Mouse (Mus musculus) left cerebral cortex, adult 2 months (tissue): ENCODE measurements around the gene Itsn1. TPM values are rescaled to one million over a fixed set of nuclear protein-coding genes. Genes with fewer than 3 reads are reported as not detected.

Source experiments
- DNase-seq, 2 experiments: peaks; one replicate each; pipeline ENCODE4 v3.0.0; 2021 to 2022; ENCODE audit warnings: low spot score in 2 of 2, mixed read lengths in 1 of 2; ENCODE audit errors: extremely low spot score in 1 of 2
- H3K27ac ChIP-seq: fragments of 200-600 bp; 2 replicates; pipeline ENCODE4 v1.8.1; 2022
- H3K4me3 ChIP-seq: fragments of 200-600 bp; 2 replicates; pipeline ENCODE4 v1.8.1; 2022
- CTCF ChIP-seq: fragments of 200-600 bp; IDR thresholded peaks from 2 replicates; pipeline ENCODE4 v1.8.1; 2022; ENCODE audit warnings: antibody characterized with exemption, mild to moderate bottlenecking, moderate library complexity
- intact Hi-C: fragments of 180-260 bp; cut with DNase I; formaldehyde crosslinking; loops from one replicate; pipeline ENCODE4 v1.15.1; 2025
- total RNA-seq, 2 experiments: library from RNA; stranded (reverse); gene quantifications; 2 replicates each; pipeline ENCODE4 v1.2.3; 2021

The Itsn1 gene
- total RNA-seq, 2 experiments from 2014 or later = 133 to 156 TPM

- Histone ChIP-seq H3K27ac (no peak overlapping the region), H3K4me3 (no peak overlapping the region)
- intact Hi-C loops = loop anchor here (5.0 kb wide), 1 partner anchor 221 kb away; no protein-coding TSS in a partner anchor
- DNase-seq = no peak
- TF ChIP-seq CTCF = no peak
Observed at GRCm38 (mm10) chr16:91918461-91918860, 189.4 kb downstream of the Itsn1 start.

- H3K4me3 ChIP-seq = no peak overlapping the region
- H3K27ac ChIP-seq = no peak overlapping the region
- intact Hi-C loops = loop anchor here (5.0 kb wide), 1 partner anchor 222 kb away; no protein-coding TSS in a partner anchor
- DNase-seq = no peak
- no peak for TF ChIP-seq CTCF
Observed at GRCm38 (mm10) chr16:91919056-91919455, 190.0 kb downstream of the Itsn1 start.

- no peak for DNase-seq
- no peak overlapping the region for H3K27ac ChIP-seq
- H3K4me3 ChIP-seq = no peak overlapping the region
- intact Hi-C loops = no loop called here
- no peak for TF ChIP-seq CTCF
Observed at GRCm38 (mm10) chr16:91921340-91921739, 192.3 kb downstream of the Itsn1 start.

- Histone ChIP-seq H3K27ac (no peak overlapping the region), H3K4me3 (no peak overlapping the region)
- no peak for DNase-seq
- no peak for TF ChIP-seq CTCF
- intact Hi-C loops = no loop called here
Observed at GRCm38 (mm10) chr16:91922939-91923338, 193.9 kb downstream of the Itsn1 start.

GRCm38 (mm10) chr16:91924426-91924825 lies 195.3 kb downstream of the Itsn1 start:
- no peak overlapping the region for H3K27ac ChIP-seq
- TF ChIP-seq CTCF = no peak
- intact Hi-C loops = no loop called here
- DNase-seq = no peak
- H3K4me3 ChIP-seq = no peak overlapping the region

GRCm38 (mm10) chr16:91927911-91928630 lies 199.0 kb downstream of the Itsn1 start:
- peak in 1 of 2 experiments; percentile 9 for DNase-seq
- intact Hi-C loops = no loop called here
- TF ChIP-seq CTCF = no peak
- no peak overlapping the region for H3K27ac ChIP-seq
- no peak overlapping the region for H3K4me3 ChIP-seq

GRCm38 (mm10) chr16:91931078-91932013 lies 202.3 kb downstream of the Itsn1 start:
- intact Hi-C loops = loop anchor here (2.0 to 10.0 kb wide), 4 partner anchors 203 to 531 kb away; partner anchors contain the start of genes Cryzl1, Itsn1 and Smim11
- TF ChIP-seq CTCF = no peak
- peak; percentile 85 to 93 for DNase-seq
- peak overlapping the region; percentile 88 for H3K4me3 ChIP-seq
- H3K27ac ChIP-seq = peak overlapping the region; percentile 96

GRCm38 (mm10) chr16:91932082-91932690 lies 203.1 kb downstream of the Itsn1 start:
- H3K27ac ChIP-seq = peak overlapping the region; percentile 96
- intact Hi-C loops = loop anchor here (5.0 to 10.0 kb wide), 3 partner anchors 223 to 530 kb away; partner anchors contain the start of gene Smim11
- H3K4me3 ChIP-seq = peak overlapping the region; percentile 88

GRCm38 (mm10) chr16:91932843-91933518 lies 203.9 kb downstream of the Itsn1 start:
- no peak overlapping the region for H3K27ac ChIP-seq
- DNase-seq = peak in 1 of 2 experiments; percentile 9
- intact Hi-C loops = loop anchor here (5.0 to 10.0 kb wide), 3 partner anchors 222 to 529 kb away; partner anchors contain the start of gene Smim11
- no peak overlapping the region for H3K4me3 ChIP-seq
- no peak for TF ChIP-seq CTCF

More at GRCm38 (mm10) chr16:91932082-91932690, 203.1 kb downstream of the Itsn1 start:
- peak; percentile 5 to 6 for DNase-seq
- peak; percentile 19 for TF ChIP-seq CTCF

GRCm38 (mm10) chr16:91935108-91935507 lies 206.0 kb downstream of the Itsn1 start:
- H3K4me3 ChIP-seq = no peak overlapping the region
- no peak overlapping the region for H3K27ac ChIP-seq
- peak in 1 of 2 experiments; percentile 52 for DNase-seq
- TF ChIP-seq CTCF = peak; percentile 80
- intact Hi-C loops = loop anchor here (10.0 kb wide), 1 partner anchor 220 kb away; no protein-coding TSS in a partner anchor

- no peak for TF ChIP-seq CTCF
- intact Hi-C loops = loop anchor here (1.0 to 10.0 kb wide), 3 partner anchors 123 to 351 kb away; partner anchors contain the start of genes Gm49711, Mrps6 and Slc5a3
- Histone ChIP-seq H3K4me3 (no peak overlapping the region), H3K27ac (no peak overlapping the region)
- DNase-seq = no peak
Observed at GRCm38 (mm10) chr16:91935726-91936125, 206.6 kb downstream of the Itsn1 start.
